Mouse (Mus musculus): Measurements from ENCODE around the gene D730048I06Rik.
"Not testable (repeated sequence)": the region's sequence is repeated elsewhere in the genome, so short reads cannot be mapped to it uniquely, and the experiment has no call there.

Gene D730048I06Rik

DNA sequence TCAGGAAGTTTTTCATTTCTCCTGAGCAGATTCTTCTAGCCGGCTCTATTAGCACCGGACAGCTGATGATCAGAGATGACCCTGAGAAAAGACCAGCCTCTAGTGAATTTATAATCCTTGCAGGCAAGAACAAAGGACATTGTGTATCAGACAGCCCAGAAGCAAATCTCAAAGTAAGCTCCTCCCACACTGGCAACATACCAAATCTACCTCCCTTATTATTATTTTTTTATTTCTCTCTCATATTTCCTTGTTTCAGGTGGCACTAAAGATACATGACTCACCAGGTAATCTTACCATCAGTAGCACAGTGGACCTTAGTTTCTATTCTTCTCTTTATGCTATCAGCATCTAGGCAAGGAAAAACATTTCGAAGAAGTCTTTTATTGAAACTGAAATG, at the start of gene D730048I06Rik, which contains the start of gene Gm27235:
TSS of gene D730048I06Rik (minus strand) at position 112 of the 400 bp plus-strand sequence.
TSS of gene Gm27235 (minus strand) at position 101 of the 400 bp plus-strand sequence.
- no peak for DNase-seq

DNA sequence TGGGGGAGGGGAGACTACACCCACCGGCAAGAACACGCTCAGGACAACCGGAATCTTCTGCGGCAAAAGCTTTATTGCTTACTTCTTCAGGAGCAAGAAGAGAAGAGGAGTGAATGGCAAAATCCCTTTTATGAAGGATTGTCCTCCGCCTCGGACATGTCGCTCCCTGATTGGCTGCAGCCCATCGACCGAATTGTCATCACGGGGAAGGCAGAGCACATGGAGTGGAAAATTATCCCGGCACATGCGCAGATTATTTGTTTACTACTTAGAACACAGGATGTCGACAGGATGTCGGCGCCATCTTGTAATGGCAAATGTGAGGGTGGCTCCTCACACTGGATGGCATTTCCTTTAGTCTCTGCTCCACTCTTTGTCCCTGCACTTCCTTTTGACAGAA, 28.0 kb upstream of the D730048I06Rik start:
- not testable (repeated sequence) for DNase-seq

DNA sequence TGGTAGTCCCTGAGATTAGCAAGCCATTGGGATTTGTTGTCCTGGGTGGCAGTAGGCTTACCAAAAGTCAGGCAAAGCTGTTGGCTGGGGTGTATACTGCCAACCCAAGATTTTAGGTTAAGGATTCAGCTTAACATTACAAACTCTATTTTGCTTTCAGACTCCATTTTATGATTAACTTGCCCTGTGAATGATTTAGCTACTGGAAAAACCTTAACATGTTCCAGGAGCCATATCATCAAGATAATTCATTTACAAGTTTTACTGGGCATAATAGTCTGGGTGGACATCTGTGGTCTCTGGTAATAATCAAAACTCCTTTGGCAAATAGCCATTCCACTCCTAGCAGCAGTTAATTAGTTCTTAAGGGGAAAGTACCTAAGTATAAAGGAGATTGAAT, 8.2 kb upstream of the D730048I06Rik start:
- DNase-seq: no peak

DNA sequence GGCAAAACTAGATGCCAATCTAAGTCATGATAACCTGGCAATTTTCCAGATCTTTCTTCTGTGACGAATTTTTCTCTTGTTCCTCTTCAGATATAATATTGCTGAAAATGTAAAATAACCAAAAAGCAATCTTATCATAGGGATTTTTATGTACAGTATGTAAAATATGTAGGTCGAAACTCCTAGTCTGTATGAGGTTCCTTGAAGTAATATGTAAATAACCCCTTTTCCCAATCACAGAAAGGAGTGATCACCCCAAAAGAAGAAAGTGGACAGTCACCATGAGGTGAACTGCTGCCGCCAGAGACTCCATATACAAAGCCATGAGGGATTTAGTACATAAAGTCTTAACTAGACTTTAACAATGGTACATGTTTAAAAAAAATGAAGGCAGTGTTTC, 11.9 kb downstream of the D730048I06Rik start, which contains the start of gene Gm17727:
TSS of gene Gm17727 (minus strand) at position 101 of the 400 bp plus-strand sequence.
- DNase-seq: no peak

DNA sequence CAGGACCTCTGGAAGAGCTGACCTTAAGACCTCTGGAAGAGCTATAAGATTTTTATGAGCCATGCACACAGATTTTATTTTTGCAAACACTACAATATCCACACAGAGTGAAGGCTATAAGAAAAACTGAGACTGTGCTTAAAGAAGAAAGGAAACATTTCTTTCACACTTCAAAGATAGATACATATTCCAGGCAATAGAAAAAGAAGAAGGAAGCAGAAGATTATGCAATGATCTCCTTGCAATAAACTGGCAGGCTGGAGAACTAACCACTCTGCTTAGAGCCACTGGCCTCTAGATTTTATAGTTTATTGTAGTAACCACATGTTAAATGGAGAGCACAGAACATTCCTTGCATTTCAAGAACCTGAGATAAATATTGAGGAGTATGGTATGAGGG, 33.1 kb downstream of the D730048I06Rik start:
- DNase-seq: no peak

DNA sequence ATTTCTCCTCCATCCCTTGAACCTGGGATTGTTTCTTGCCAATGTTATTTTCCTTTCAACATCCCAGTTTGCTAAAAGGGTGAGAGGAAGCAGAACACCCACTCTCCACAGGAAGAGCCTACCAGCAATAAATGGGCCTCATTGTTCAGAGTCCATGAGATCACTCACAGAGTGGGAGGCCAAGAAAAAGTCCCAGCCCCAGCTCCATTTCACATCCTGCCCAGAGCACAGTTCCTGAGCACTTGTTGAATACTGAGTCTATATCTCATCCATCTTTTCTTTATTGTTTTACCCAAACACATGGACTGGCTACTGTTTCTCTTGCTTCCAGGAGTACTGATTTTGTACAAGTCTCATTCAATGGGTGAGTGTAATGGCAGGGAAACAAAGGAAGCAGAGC, 49.2 kb downstream of the D730048I06Rik start, which contains the start of gene Gm17677:
TSS of gene Gm17677 (plus strand) at position 301 of the 400 bp plus-strand sequence.
- no peak for DNase-seq

Data from lung, postnatal 14 days (tissue).